Mouse (Mus musculus): ENCODE data around the gene Astn2.

Gene Astn2

GRCm38 (mm10) chr4:65391001-65391400 is 1013.4 kb downstream of the Astn2 start:
- DNase-seq = no peak

- no peak for DNase-seq
Observed at GRCm38 (mm10) chr4:65383070-65383469, 1021.3 kb downstream of the Astn2 start.

- DNase-seq = no peak
Observed at GRCm38 (mm10) chr4:65379461-65379860, 1025.0 kb downstream of the Astn2 start.

GRCm38 (mm10) chr4:65376571-65376970 is 1027.8 kb downstream of the Astn2 start:
- DNase-seq = no peak

- DNase-seq = no peak
Observed at GRCm38 (mm10) chr4:65373841-65374240, 1030.6 kb downstream of the Astn2 start.

GRCm38 (mm10) chr4:65372731-65373130 is 1031.7 kb downstream of the Astn2 start:
- DNase-seq = no peak

- no peak for DNase-seq
Observed at GRCm38 (mm10) chr4:65367135-65367534, 1037.3 kb downstream of the Astn2 start.

GRCm38 (mm10) chr4:65354580-65354979 is 1049.8 kb downstream of the Astn2 start:
- no peak for DNase-seq

GRCm38 (mm10) chr4:65350521-65350920 is 1053.9 kb downstream of the Astn2 start:
- DNase-seq = no peak

GRCm38 (mm10) chr4:65341766-65342165 is 1062.6 kb downstream of the Astn2 start:
- no peak for DNase-seq

GRCm38 (mm10) chr4:65333718-65334117 is 1070.7 kb downstream of the Astn2 start:
- peak; percentile 8 to 45 for DNase-seq
